Comparison of ENCODE assay signal across 13 mouse cellular contexts in genomic region chrX:57403651-57404050, GRCm38 (mm10). TPM values are rescaled to one million over a fixed set of nuclear protein-coding genes. Genes with fewer than 3 reads are reported as not detected.
A peak's percentile ranks its signal among the peaks of the same experiment; 100 is the strongest.
DNase-seq lines count a peak whose midpoint lies in the region; ATAC-seq lines count a peak whose summit lies in the region.
"Had no signal": no experiment of that assay in that cellular context is flagged by ENCODE, and none has a peak within 500 bp of the region (broad histone marks: within the 10 kb centered on the region; RNA-seq: fewer than 3 reads in every experiment).

No protein-coding gene starts in this region.

- no peaks in the 10 kb centered on the region for H3K27me3 ChIP-seq in hindbrain, embryonic 11.5 days (ENCODE audit: control insufficient read depth, insufficient read depth, low read length)
- no peaks in the 10 kb centered on the region for H3K27me3 ChIP-seq in hindbrain, embryonic 12.5 days
- no peaks in the 10 kb centered on the region for H3K27me3 ChIP-seq in hindbrain, embryonic 16.5 days (replicated peaks; ENCODE audit: control insufficient read depth, insufficient read depth, low read length)
- H3K27me3 ChIP-seq: embryonic facial prominence, embryonic 13.5 days had no signal

- DNase-seq in hindbrain, embryonic 11.5 days (ENCODE audit: low spot score), result peak; percentile 44
- peak; percentile 24 for DNase-seq in thymus, postnatal 4 days
- no peak for DNase-seq in thymus, postnatal 36 days
- DNase-seq in forelimb bud, embryonic 11.5 days (ENCODE audit: low read depth, low spot score), result peak; percentile 34
- DNase-seq in gastrocnemius, postnatal 36 days, result no peak
- DNase-seq in heart, postnatal 4 days, result no peak
- DNase-seq: kidney, adult 8-10 months had no signal

- H3K4me3 ChIP-seq in hindbrain, embryonic 11.5 days (ENCODE audit: low read depth, low read length), result no peak overlapping the region
- H3K4me3 ChIP-seq in hindbrain, embryonic 12.5 days, result no peak overlapping the region
- no peak overlapping the region for H3K4me3 ChIP-seq in hindbrain, embryonic 16.5 days (ENCODE audit: low read length)
- H3K4me3 ChIP-seq: embryonic facial prominence, embryonic 13.5 days had no signal

- no peak overlapping the region for H3K9ac ChIP-seq in hindbrain, embryonic 11.5 days (ENCODE audit: low read depth, low read length)
- no peak overlapping the region for H3K9ac ChIP-seq in hindbrain, embryonic 12.5 days
- no peak overlapping the region for H3K9ac ChIP-seq in hindbrain, embryonic 16.5 days (ENCODE audit: low read depth, low read length)
- H3K9ac ChIP-seq: embryonic facial prominence, embryonic 13.5 days had no signal

- no peaks in the 10 kb centered on the region for H3K9me3 ChIP-seq in hindbrain, embryonic 11.5 days (ENCODE audit: control insufficient read depth, low read length)
- H3K9me3 ChIP-seq in hindbrain, embryonic 12.5 days (replicated peaks), result no peaks in the 10 kb centered on the region
- H3K9me3 ChIP-seq in hindbrain, embryonic 16.5 days (ENCODE audit: control insufficient read depth, low read length), result 0 out of 2 replicates have a peak, but pooled peaks cover under 1% of the 10 kb centered on the region
- H3K9me3 ChIP-seq: embryonic facial prominence, embryonic 13.5 days had no signal

- no peak overlapping the region for H3K4me2 ChIP-seq in hindbrain, embryonic 11.5 days (replicated peaks; ENCODE audit: low read depth, low read length)
- H3K4me2 ChIP-seq in hindbrain, embryonic 12.5 days (replicated peaks), result no peak overlapping the region
- no peak overlapping the region for H3K4me2 ChIP-seq in hindbrain, embryonic 16.5 days (ENCODE audit: low read length)
- H3K4me2 ChIP-seq: embryonic facial prominence, embryonic 13.5 days had no signal

- no peaks in the 10 kb centered on the region for H3K36me3 ChIP-seq in hindbrain, embryonic 11.5 days (ENCODE audit: control insufficient read depth, insufficient read depth, low read length)
- no peaks in the 10 kb centered on the region for H3K36me3 ChIP-seq in hindbrain, embryonic 12.5 days
- no peaks in the 10 kb centered on the region for H3K36me3 ChIP-seq in hindbrain, embryonic 16.5 days (ENCODE audit: control insufficient read depth, insufficient read depth, low read length)
- H3K36me3 ChIP-seq: embryonic facial prominence, embryonic 13.5 days had no signal

- H3K4me1 ChIP-seq in hindbrain, embryonic 11.5 days (replicated peaks; ENCODE audit: control insufficient read depth, insufficient read depth, low read length), result no peaks in the 10 kb centered on the region
- no peaks in the 10 kb centered on the region for H3K4me1 ChIP-seq in hindbrain, embryonic 12.5 days
- H3K4me1 ChIP-seq in hindbrain, embryonic 16.5 days (ENCODE audit: control insufficient read depth, insufficient read depth, low read depth, low read length), result no peaks in the 10 kb centered on the region
- H3K4me1 ChIP-seq: embryonic facial prominence, embryonic 13.5 days had no signal

- no peak for ATAC-seq in hindbrain, embryonic 11.5 days (ENCODE audit: low FRiP score)
- ATAC-seq in hindbrain, embryonic 12.5 days (ENCODE audit: low FRiP score), result no peak
- ATAC-seq in hindbrain, embryonic 16.5 days, result no peak

- intact Hi-C loops in gastrocnemius, postnatal 36 days (cut with DNase I), result no loop called here

- H3K27ac ChIP-seq in hindbrain, embryonic 11.5 days (ENCODE audit: low read depth, low read length), result no peak overlapping the region
- no peak overlapping the region for H3K27ac ChIP-seq in hindbrain, embryonic 12.5 days
- H3K27ac ChIP-seq in hindbrain, embryonic 16.5 days (ENCODE audit: low read depth, low read length), result no peak overlapping the region
- H3K27ac ChIP-seq: embryonic facial prominence, embryonic 13.5 days had no signal

RNA-seq across cellular contexts. Expression of gene Gm364, which starts 5.3 kb away (rescaled TPM):
- polyA plus RNA-seq in hindbrain, embryonic 11.5 days (2014; fragmentation: Nextera tagmentation; extraction: Ambion mirVana), result not detected in 2 replicates
- polyA plus RNA-seq in hindbrain, embryonic 12.5 days (2016; fragmentation: Nextera tagmentation; extraction: Ambion mirVana), result not detected in 2 replicates
- total RNA-seq in gastrocnemius, postnatal 36 days (2021), result not detected
- total RNA-seq in heart, postnatal 4 days (2021), result not detected
- polyA plus RNA-seq in hindbrain, embryonic 16.5 days (2015; fragmentation: Nextera tagmentation; extraction: Ambion mirVana), result not detected in 2 replicates
- total RNA-seq: gastrocnemius, postnatal 4 days had no signal
- polyA plus RNA-seq: embryonic facial prominence, embryonic 13.5 days; limb, embryonic 14.5 days; neural tube, embryonic 11.5 days had no signal

RNA-seq across cellular contexts. Expression of gene Rbmx, which starts 10.8 kb away (rescaled TPM):
- polyA plus RNA-seq in hindbrain, embryonic 11.5 days (2014; fragmentation: Nextera tagmentation; extraction: Ambion mirVana), result 279 and 294 TPM in 2 replicates
- polyA plus RNA-seq in hindbrain, embryonic 12.5 days (2016; fragmentation: Nextera tagmentation; extraction: Ambion mirVana), result 245 and 255 TPM in 2 replicates
- 10 to 100 TPM; 12.0 to 14.7 TPM for total RNA-seq in gastrocnemius, postnatal 36 days (2021)
- total RNA-seq in heart, postnatal 4 days (2021), result 10 to 100 TPM; 73.6 to 77.3 TPM
- 133 and 145 TPM in 2 replicates for polyA plus RNA-seq in hindbrain, embryonic 16.5 days (2015; fragmentation: Nextera tagmentation; extraction: Ambion mirVana)

Comparison
In these comparisons a context has a peak if more than half of its experiments do, and no peak if none do; other contexts are left out.
1. DNase-seq: peak in hindbrain, embryonic 11.5 days (single experiment), thymus, postnatal 4 days (single experiment) and forelimb bud, embryonic 11.5 days (single experiment); none in thymus, postnatal 36 days (0 of 2), gastrocnemius, postnatal 36 days (0 of 2) and heart, postnatal 4 days (single experiment).